Mouse (Mus musculus): ENCODE results near the gene Fuca1. TPM values are rescaled to one million over a fixed set of nuclear protein-coding genes. Genes with fewer than 3 reads are reported as not detected.
A peak's percentile ranks its signal among the peaks of the same experiment; 100 is the strongest.

Fuca1 gene
- polyA plus RNA-seq, 1 experiment: 226 TPM

DNA sequence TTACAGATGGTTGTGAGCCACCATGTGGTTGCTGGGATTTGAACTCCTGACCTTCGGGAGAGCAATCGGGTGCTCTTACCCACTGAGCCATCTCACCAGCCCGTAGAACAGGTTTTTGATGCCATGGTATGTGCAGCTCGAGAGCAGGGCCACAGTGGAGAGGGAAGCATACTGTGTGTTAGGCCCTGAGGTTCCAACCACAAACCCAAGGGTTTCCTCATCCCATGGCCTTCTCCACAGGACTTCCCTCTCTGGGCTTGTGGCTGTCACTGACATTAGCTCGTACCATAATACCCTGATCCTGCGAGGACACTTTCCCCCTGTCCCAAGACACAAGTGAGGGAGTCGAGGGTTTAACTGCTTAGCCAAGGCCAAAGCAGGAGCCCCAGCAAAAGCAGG, 21.5 kb upstream of the Fuca1 start:
- no peaks in the 10 kb centered on the region for H3K4me1 ChIP-seq (ENCODE audit: control insufficient read depth, insufficient read depth, low read length)
- H3K36me3 ChIP-seq (ENCODE audit: control insufficient read depth, insufficient read depth, low read length): no peaks in the 10 kb centered on the region
- no peak for DNase-seq
- no peak overlapping the region for H3K4me3 ChIP-seq (ENCODE audit: insufficient read depth, low read depth, low read length)
- WGBS: 85% methylated on average over 7 of the region's 7 CpGs
- no peak overlapping the region for H3K27ac ChIP-seq (ENCODE audit: insufficient read depth, low read depth, low read length)
- no peaks in the 10 kb centered on the region for H3K27me3 ChIP-seq (replicated peaks; ENCODE audit: control insufficient read depth, insufficient read depth, low read length)
- no peak for TF ChIP-seq CTCF (conservative IDR thresholded peaks at IDR 0.05; ENCODE audit: insufficient read depth, insufficient read length, low read depth, low read length)
- no peak for TF ChIP-seq POLR2A (IDR thresholded peaks at IDR 0.05; ENCODE audit: low read depth, low read length)

DNA sequence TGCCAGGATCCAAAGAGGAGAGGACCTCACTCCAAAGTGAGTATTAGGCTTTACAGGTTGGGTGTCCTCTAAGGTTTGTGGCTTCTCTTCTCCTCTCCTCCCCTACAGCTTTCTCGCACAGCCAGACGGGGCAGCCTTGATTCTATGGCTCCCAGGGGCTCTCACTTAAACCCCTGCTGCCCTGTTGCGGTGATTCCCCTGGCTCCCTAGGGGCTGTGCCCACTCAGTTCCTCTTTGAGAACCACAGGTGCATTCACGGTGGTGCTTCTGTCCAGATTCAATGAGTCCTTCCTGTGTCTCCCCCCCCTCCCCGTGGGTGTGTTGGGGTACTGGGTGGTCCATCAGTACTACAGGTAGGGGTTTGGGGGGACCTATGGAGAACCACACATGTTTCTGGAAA, 20.5 kb upstream of the Fuca1 start:
- Histone ChIP-seq H3K36me3 (ENCODE audit: control insufficient read depth, insufficient read depth, low read length) (no peaks in the 10 kb centered on the region), H3K27ac (ENCODE audit: insufficient read depth, low read depth, low read length) (no peak overlapping the region), H3K4me1 (ENCODE audit: control insufficient read depth, insufficient read depth, low read length) (no peaks in the 10 kb centered on the region), H3K27me3 (replicated peaks; ENCODE audit: control insufficient read depth, insufficient read depth, low read length) (no peaks in the 10 kb centered on the region), H3K4me3 (ENCODE audit: insufficient read depth, low read depth, low read length) (no peak overlapping the region)
- WGBS: 85% methylated on average over 5 of the region's 5 CpGs
- TF ChIP-seq POLR2A (IDR thresholded peaks at IDR 0.05; ENCODE audit: low read depth, low read length) (no peak), CTCF (conservative IDR thresholded peaks at IDR 0.05; ENCODE audit: insufficient read depth, insufficient read length, low read depth, low read length) (no peak)
- DNase-seq: no peak

DNA sequence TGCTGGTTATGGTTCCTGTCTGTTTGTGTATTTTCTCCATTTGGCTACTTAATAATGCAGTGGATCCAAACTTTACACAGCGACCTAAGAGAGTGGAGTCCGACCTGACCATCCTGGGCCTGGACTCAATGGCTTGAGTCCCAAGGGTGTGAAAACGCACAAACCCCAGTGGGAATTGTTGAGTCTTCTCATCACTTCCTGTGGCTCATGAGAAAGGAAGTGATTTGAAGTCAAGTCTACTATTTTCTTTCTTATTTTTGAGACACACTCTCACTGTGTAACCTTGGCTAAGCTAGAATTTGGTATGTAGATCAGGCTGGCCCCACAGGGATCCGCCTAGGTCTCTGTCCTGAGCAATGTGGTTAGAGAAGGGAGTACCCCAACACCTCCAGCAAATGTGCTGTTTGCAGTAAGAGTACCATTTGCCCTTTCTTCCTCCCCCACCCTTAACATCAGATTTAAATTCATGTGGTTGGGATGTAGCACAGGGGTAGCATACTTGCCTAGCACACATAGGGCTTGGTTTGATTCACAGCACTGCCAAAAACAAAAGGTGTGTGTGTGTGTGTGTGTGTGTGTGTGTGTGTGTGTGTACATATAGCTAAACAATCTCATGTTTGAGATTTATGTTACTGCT, 17.8 kb upstream of the Fuca1 start:
- Histone ChIP-seq H3K4me3 (ENCODE audit: insufficient read depth, low read depth, low read length) (no peak overlapping the region), H3K36me3 (ENCODE audit: control insufficient read depth, insufficient read depth, low read length) (no peaks in the 10 kb centered on the region), H3K27me3 (replicated peaks; ENCODE audit: control insufficient read depth, insufficient read depth, low read length) (no peaks in the 10 kb centered on the region), H3K27ac (ENCODE audit: insufficient read depth, low read depth, low read length) (no peak overlapping the region), H3K4me1 (ENCODE audit: control insufficient read depth, insufficient read depth, low read length) (no peaks in the 10 kb centered on the region)
- DNase-seq: no peak
- WGBS: 87% methylated on average over 4 of the region's 4 CpGs
- no peak for TF ChIP-seq CTCF (conservative IDR thresholded peaks at IDR 0.05; ENCODE audit: insufficient read depth, insufficient read length, low read depth, low read length)
- TF ChIP-seq POLR2A (IDR thresholded peaks at IDR 0.05; ENCODE audit: low read depth, low read length): no peak

DNA sequence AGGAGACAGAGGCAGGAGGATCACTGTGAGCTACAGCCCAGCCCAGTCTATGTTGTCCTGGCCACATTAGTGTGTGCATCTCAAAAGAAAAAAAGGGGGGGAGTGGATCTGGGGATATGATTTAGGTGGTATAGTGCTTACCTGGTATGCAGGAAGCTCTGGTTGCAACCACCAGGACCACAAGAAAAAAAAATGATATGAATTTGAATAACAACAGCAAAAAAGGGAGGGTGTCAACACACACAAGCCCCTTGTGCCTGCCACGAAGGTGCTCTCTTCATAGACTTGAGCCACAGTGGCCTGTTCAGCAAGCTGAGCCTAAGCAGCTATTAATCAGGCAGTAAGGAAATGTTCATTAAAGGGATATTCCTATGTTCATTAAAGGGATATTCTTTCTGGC, 15.7 kb upstream of the Fuca1 start:
- Histone ChIP-seq H3K4me1 (ENCODE audit: control insufficient read depth, insufficient read depth, low read length) (no peaks in the 10 kb centered on the region), H3K27ac (ENCODE audit: insufficient read depth, low read depth, low read length) (no peak overlapping the region), H3K27me3 (replicated peaks; ENCODE audit: control insufficient read depth, insufficient read depth, low read length) (no peaks in the 10 kb centered on the region), H3K36me3 (ENCODE audit: control insufficient read depth, insufficient read depth, low read length) (no peaks in the 10 kb centered on the region), H3K4me3 (ENCODE audit: insufficient read depth, low read depth, low read length) (no peak overlapping the region)
- TF ChIP-seq POLR2A (IDR thresholded peaks at IDR 0.05; ENCODE audit: low read depth, low read length) (no peak), CTCF (conservative IDR thresholded peaks at IDR 0.05; ENCODE audit: insufficient read depth, insufficient read length, low read depth, low read length) (no peak)
- DNase-seq: no peak
- 39% methylated on average over 1 of the region's 1 CpGs for WGBS

DNA sequence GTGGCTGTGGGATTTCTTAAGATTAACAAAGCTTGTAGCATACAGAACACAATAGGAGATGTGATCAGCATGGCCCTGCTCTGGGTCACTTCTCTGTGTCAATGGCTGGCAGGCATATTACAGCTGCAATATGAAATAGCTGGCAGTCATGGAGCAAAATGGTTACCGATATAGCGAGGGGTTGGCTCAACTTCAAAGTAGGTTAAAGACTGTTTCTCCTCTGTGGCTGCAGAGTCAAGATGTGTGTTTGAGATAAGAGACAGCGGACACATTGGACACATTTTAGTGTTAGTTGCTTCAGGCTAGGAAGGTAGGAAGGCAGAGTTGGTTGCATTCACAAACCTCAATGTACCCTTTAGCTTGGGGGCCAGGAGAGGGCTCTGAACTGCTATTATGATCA, 13.9 kb upstream of the Fuca1 start:
- H3K27me3 ChIP-seq (replicated peaks; ENCODE audit: control insufficient read depth, insufficient read depth, low read length): no peaks in the 10 kb centered on the region
- no peaks in the 10 kb centered on the region for H3K36me3 ChIP-seq (ENCODE audit: control insufficient read depth, insufficient read depth, low read length)
- no peak for TF ChIP-seq CTCF (conservative IDR thresholded peaks at IDR 0.05; ENCODE audit: insufficient read depth, insufficient read length, low read depth, low read length)
- TF ChIP-seq POLR2A (IDR thresholded peaks at IDR 0.05; ENCODE audit: low read depth, low read length): no peak
- WGBS: 81% methylated on average over 3 of the region's 3 CpGs
- no peaks in the 10 kb centered on the region for H3K4me1 ChIP-seq (ENCODE audit: control insufficient read depth, insufficient read depth, low read length)
- no peak overlapping the region for H3K27ac ChIP-seq (ENCODE audit: insufficient read depth, low read depth, low read length)
- no peak overlapping the region for H3K4me3 ChIP-seq (ENCODE audit: insufficient read depth, low read depth, low read length)
- no peak for DNase-seq

DNA sequence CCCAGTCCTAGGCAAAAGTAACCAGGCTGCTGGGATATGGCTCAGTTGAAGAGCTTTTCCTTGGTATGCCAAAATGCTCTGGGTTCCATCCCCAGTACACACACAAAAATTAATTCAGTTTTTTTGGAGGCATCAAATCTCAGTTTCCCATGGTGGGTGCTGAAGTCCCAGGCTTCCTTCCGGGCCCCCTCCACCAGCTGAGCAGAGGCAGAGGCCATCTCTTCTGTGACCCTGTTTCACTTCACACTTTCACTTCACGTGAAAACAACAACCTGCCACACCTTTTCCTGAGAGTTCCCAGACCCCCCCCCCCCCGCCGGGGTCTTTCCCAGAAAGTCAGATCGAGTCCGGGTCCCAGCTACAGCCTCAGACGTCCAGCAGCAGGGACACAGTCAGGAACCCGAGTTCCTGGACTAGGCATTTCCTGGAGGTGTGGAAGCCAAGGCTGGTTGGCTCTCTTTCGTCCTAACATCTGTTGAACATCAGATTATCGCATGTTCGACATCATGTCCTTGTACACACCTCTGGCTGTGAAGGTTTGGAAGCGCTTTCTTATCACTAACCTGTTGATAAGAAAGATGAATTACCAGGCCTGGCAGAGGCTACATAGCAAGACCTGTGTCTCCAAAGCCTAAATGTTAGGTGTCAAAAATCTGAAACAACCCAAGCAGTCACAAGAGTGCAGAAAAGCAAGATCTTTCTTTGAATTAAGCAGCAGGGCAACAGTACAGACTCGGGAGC, 11.0 kb upstream of the Fuca1 start:
- Histone ChIP-seq H3K36me3 (ENCODE audit: control insufficient read depth, insufficient read depth, low read length) (no peaks in the 10 kb centered on the region), H3K27me3 (replicated peaks; ENCODE audit: control insufficient read depth, insufficient read depth, low read length) (no peaks in the 10 kb centered on the region)
- WGBS: 60% methylated on average over 13 of the region's 13 CpGs

DNA sequence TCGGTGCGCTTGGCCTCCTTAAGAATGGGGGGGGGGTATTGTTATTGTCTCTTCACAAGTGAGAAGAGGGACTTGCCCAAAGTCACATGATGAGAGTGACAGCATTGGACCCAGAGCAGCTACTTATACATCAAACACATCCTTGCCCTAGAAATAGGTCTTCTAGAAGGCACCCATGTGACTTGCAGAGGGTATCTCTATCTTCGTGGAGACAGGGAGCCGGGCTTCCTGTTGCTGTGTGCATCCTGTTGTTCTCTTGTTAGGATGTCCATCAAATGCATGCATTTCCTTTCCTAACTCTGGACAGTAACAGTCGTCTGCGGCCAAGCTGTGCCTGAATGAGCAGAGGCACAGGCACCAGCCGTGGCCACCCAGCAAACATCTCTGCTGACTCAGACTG, 9.0 kb upstream of the Fuca1 start:
- DNase-seq: peak; percentile 69
- Histone ChIP-seq H3K4me3 (ENCODE audit: insufficient read depth, low read depth, low read length) (peak overlapping the region; percentile 32; the same call in 1 of the 2 replicates), H3K4me1 (ENCODE audit: control insufficient read depth, insufficient read depth, low read length) (no peaks in the 10 kb centered on the region), H3K27me3 (replicated peaks; ENCODE audit: control insufficient read depth, insufficient read depth, low read length) (no peaks in the 10 kb centered on the region), H3K27ac (ENCODE audit: insufficient read depth, low read depth, low read length) (peak overlapping the region; percentile 73), H3K36me3 (ENCODE audit: control insufficient read depth, insufficient read depth, low read length) (no peaks in the 10 kb centered on the region)
- no peak for TF ChIP-seq CTCF (conservative IDR thresholded peaks at IDR 0.05; ENCODE audit: insufficient read depth, insufficient read length, low read depth, low read length)
- WGBS: 47% methylated on average over 7 of the region's 7 CpGs

More for the DNA sequence above, 11.0 kb upstream of the Fuca1 start:
- H3K27ac ChIP-seq (ENCODE audit: insufficient read depth, low read depth, low read length): no peak overlapping the region
- no peaks in the 10 kb centered on the region for H3K4me1 ChIP-seq (ENCODE audit: control insufficient read depth, insufficient read depth, low read length)
- peak; percentile 18 for DNase-seq
- no peak overlapping the region for H3K4me3 ChIP-seq (ENCODE audit: insufficient read depth, low read depth, low read length)
- TF ChIP-seq POLR2A (IDR thresholded peaks at IDR 0.05; ENCODE audit: low read depth, low read length) (no peak), CTCF (conservative IDR thresholded peaks at IDR 0.05; ENCODE audit: insufficient read depth, insufficient read length, low read depth, low read length) (no peak)
